Mouse (Mus musculus): Measurements from ENCODE around the gene Camta1. TPM values are rescaled to one million over a fixed set of nuclear protein-coding genes. Genes with fewer than 3 reads are reported as not detected.

Gene Camta1
- total RNA-seq, 4 experiments from 2014 or later: 79.5 to 115 (median 98.3) TPM

GRCm38 (mm10) chr4:151285905-151286445 lies 575.7 kb downstream of the Camta1 start:
- no peak for DNase-seq (ENCODE audit: low spot score in 2 of 2)

GRCm38 (mm10) chr4:151285432-151285831 lies 576.2 kb downstream of the Camta1 start:
- no peak for DNase-seq (ENCODE audit: low spot score in 2 of 2)

- DNase-seq (ENCODE audit: low spot score in 2 of 2): peak; percentile 15 to 36
These were observed 578.5 kb downstream of the Camta1 start for GRCm38 (mm10) chr4:151283092-151283741.

- no peak for DNase-seq (ENCODE audit: low spot score in 2 of 2)
These were observed 579.6 kb downstream of the Camta1 start for GRCm38 (mm10) chr4:151282103-151282502.

- DNase-seq (ENCODE audit: low spot score in 2 of 2): no peak
These were observed 586.4 kb downstream of the Camta1 start for GRCm38 (mm10) chr4:151275292-151275691.

GRCm38 (mm10) chr4:151263786-151264414 lies 597.8 kb downstream of the Camta1 start:
- no peak for DNase-seq (ENCODE audit: low spot score in 2 of 2)

- DNase-seq (ENCODE audit: low spot score in 2 of 2): no peak
These were observed 598.6 kb downstream of the Camta1 start for GRCm38 (mm10) chr4:151263052-151263451.

- DNase-seq (ENCODE audit: low spot score in 2 of 2): no peak
These were observed 605.1 kb downstream of the Camta1 start for GRCm38 (mm10) chr4:151256622-151257021.

- no peak for DNase-seq (ENCODE audit: low spot score in 2 of 2)
These were observed 610.9 kb downstream of the Camta1 start for GRCm38 (mm10) chr4:151250824-151251223.

- DNase-seq (ENCODE audit: low spot score in 2 of 2): no peak
These were observed 616.4 kb downstream of the Camta1 start for GRCm38 (mm10) chr4:151245068-151245797.

GRCm38 (mm10) chr4:151243445-151243844 lies 618.2 kb downstream of the Camta1 start:
- DNase-seq (ENCODE audit: low spot score in 2 of 2): no peak

- no peak for DNase-seq (ENCODE audit: low spot score in 2 of 2)
These were observed 618.9 kb downstream of the Camta1 start for GRCm38 (mm10) chr4:151242751-151243150.

GRCm38 (mm10) chr4:151240465-151240864 lies 621.2 kb downstream of the Camta1 start:
- DNase-seq (ENCODE audit: low spot score in 2 of 2): no peak

- DNase-seq (ENCODE audit: low spot score in 2 of 2): no peak
These were observed 622.5 kb downstream of the Camta1 start for GRCm38 (mm10) chr4:151238970-151239684.

- no peak for DNase-seq (ENCODE audit: low spot score in 2 of 2)
These were observed 624.2 kb downstream of the Camta1 start for GRCm38 (mm10) chr4:151237501-151237900.

GRCm38 (mm10) chr4:151234981-151235380 lies 626.7 kb downstream of the Camta1 start:
- no peak for DNase-seq (ENCODE audit: low spot score in 2 of 2)

- DNase-seq (ENCODE audit: low spot score in 2 of 2): no peak
These were observed 629.6 kb downstream of the Camta1 start for GRCm38 (mm10) chr4:151232028-151232427.

GRCm38 (mm10) chr4:151229073-151229472 lies 632.6 kb downstream of the Camta1 start:
- DNase-seq (ENCODE audit: low spot score in 2 of 2): no peak

GRCm38 (mm10) chr4:151226496-151226895 lies 635.2 kb downstream of the Camta1 start:
- DNase-seq (ENCODE audit: low spot score in 2 of 2): no peak

GRCm38 (mm10) chr4:151224017-151224416 lies 637.7 kb downstream of the Camta1 start:
- DNase-seq (ENCODE audit: low spot score in 2 of 2): no peak

GRCm38 (mm10) chr4:151223263-151223996 lies 638.2 kb downstream of the Camta1 start:
- DNase-seq (ENCODE audit: low spot score in 2 of 2): no peak
